Mouse (Mus musculus) forebrain, postnatal 0 days (tissue): ENCODE results near the gene Cttnbp2. TPM values are rescaled to one million over a fixed set of nuclear protein-coding genes. Genes with fewer than 3 reads are reported as not detected.
A peak's percentile ranks its signal among the peaks of the same experiment; 100 is the strongest.

ENCODE experiments used
- ATAC-seq: fragments of 200-750 bp; cut with Nextera tagmentation; 2 replicates; pipeline ENCODE4 v1.8.0; 2017; ENCODE audit warnings: mild to moderate bottlenecking, moderate library complexity
- DNase-seq: peaks from one replicate; pipeline ENCODE4 v3.0.0-alpha.2; 2015
- H3K27ac ChIP-seq: fragments of 300-500 bp; sonication (generic); 2 replicates; pipeline ENCODE4 v1.5.1; 2014; ENCODE audit warnings: low read depth, mild to moderate bottlenecking, antibody characterized with exemption, low read length, moderate library complexity, mixed read lengths
- H3K27me3 ChIP-seq: fragments of 300-500 bp; sonication (generic); 2 replicates; pipeline ENCODE4 v1.6.1; 2014; ENCODE audit warnings: mild to moderate bottlenecking, low read length, mixed read lengths; ENCODE audit not compliant: insufficient read depth
- H3K36me3 ChIP-seq: fragments of 300-500 bp; sonication (generic); 2 replicates; pipeline ENCODE4 v1.6.1; 2014; ENCODE audit warnings: mild to moderate bottlenecking, moderate library complexity; ENCODE audit not compliant: insufficient read depth
- H3K4me1 ChIP-seq: fragments of 300-500 bp; sonication (generic); 2 replicates; pipeline ENCODE4 v1.6.1; 2014; ENCODE audit warnings: antibody characterized with exemption; ENCODE audit not compliant: insufficient read depth
- H3K4me2 ChIP-seq: fragments of 300-500 bp; sonication (generic); 2 replicates; pipeline ENCODE4 v1.6.1; 2014; ENCODE audit warnings: low read depth, mild to moderate bottlenecking, moderate library complexity
- H3K4me3 ChIP-seq: fragments of 300-500 bp; sonication (generic); 2 replicates; pipeline ENCODE4 v1.5.1; 2014; ENCODE audit warnings: low read depth, low read length, mixed read lengths
- H3K9ac ChIP-seq: fragments of 300-500 bp; sonication (generic); 2 replicates; pipeline ENCODE4 v1.6.1; 2014; ENCODE audit warnings: mild to moderate bottlenecking
- H3K9me3 ChIP-seq: fragments of 300-500 bp; sonication (generic); 2 replicates; pipeline ENCODE4 v1.6.1; 2016; ENCODE audit warnings: low read length
- CTCF ChIP-seq: sonication (generic); IDR thresholded peaks from 2 replicates; pipeline ENCODE4 v1.5.1; 2016; ENCODE audit warnings: antibody characterized with exemption, control low read depth, low read depth
- WGBS: fragments of 180-500 bp; shearing (Covaris S2); extraction: QIAGEN DNeasy Blood & Tissue Kit; methylation state at CpG from one replicate; pipeline ENCODE4 v1.1.7; 2014; 5-methylcytosine and 5-hydroxymethylcytosine counted together
- polyA plus RNA-seq: library from polyadenylated mRNA; unstranded; fragments of >200 nt; fragmentation: Nextera tagmentation; extraction: Ambion mirVana; gene quantifications from 2 replicates; pipeline ENCODE4 v1.2.1, GENCODE M21; 2015
- total RNA-seq: library from RNA; depleted of rRNA; stranded (reverse); fragments of >200 nt; gene quantifications from 2 replicates; pipeline ENCODE4 v1.2.3, GENCODE M21; 2014

Gene Cttnbp2
- total and polyA plus RNA-seq, 2 experiments from 2014 or later = 43.5 to 45.6 TPM

DNA sequence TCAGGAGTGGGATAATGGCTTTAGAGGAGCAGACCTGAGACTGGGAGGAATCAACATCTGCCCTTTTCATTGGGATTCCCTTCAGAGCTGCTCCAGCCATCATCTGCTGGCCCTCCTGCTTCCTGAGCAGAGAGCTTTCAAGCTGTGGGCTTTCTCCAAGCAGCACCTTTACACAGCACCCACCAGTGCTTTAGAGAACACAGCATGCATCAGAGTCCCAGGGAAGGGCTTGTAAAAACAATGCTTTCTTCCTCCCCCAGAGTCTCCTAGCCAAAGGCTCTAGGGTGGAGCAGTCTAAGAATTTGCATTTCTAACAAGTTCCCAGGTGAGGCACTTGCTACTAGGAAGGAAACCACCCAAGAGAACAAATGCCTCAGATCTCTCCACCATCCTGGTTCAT lies 29.6 kb downstream of the Cttnbp2 start:
- Histone ChIP-seq H3K4me1 (no peaks in the 10 kb centered on the region), H3K4me3 (no peak overlapping the region), H3K4me2 (no peak overlapping the region), H3K27ac (no peak overlapping the region), H3K9ac (no peak overlapping the region), H3K9me3 (no peaks in the 10 kb centered on the region), H3K27me3 (no peaks in the 10 kb centered on the region), H3K36me3 (peaks cover 16% of the 10 kb centered on the region; the same call in 1 of the 2 replicates)
- ATAC-seq (no peak), DNase-seq (no peak)
- TF ChIP-seq CTCF = no peak

DNA sequence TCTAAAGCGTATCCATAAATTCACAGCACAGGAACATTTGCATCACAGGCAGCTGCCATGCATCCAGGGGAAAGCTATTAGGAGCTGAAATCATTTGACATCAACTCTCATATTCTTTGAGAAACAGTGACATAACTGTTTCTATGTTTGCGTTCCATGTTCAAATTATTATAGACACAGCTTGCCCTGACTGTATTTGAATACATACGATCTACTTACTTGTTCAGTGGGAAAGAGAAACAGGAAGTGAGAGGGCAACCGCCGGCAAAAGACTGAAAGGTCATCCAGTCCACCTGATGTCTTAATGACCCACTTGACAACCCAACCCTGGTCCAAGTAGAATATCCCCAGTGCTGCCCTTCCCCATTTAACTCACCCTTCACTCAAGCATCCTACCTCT lies 30.6 kb downstream of the Cttnbp2 start:
- Histone ChIP-seq H3K27me3 (no peaks in the 10 kb centered on the region), H3K27ac (no peak overlapping the region), H3K36me3 (peaks cover 16% of the 10 kb centered on the region; the same call in 1 of the 2 replicates), H3K9ac (no peak overlapping the region), H3K9me3 (no peaks in the 10 kb centered on the region), H3K4me3 (no peak overlapping the region), H3K4me2 (no peak overlapping the region), H3K4me1 (no peaks in the 10 kb centered on the region)
- TF ChIP-seq CTCF = no peak
- ATAC-seq (no peak), DNase-seq (no peak)
- 84% methylated on average over 5 of the region's 5 CpGs for WGBS

- Histone ChIP-seq H3K9ac (no peak overlapping the region), H3K4me1 (no peaks in the 10 kb centered on the region), H3K36me3 (peaks cover 19% of the 10 kb centered on the region; the same call in 1 of the 2 replicates), H3K4me3 (no peak overlapping the region), H3K4me2 (no peak overlapping the region), H3K27ac (no peak overlapping the region), H3K27me3 (no peaks in the 10 kb centered on the region), H3K9me3 (no peaks in the 10 kb centered on the region)
- DNase-seq (no peak), ATAC-seq (no peak)
- no peak for TF ChIP-seq CTCF
Measured at GRCm38 (mm10) chr6:18482546-18482945, 32.1 kb downstream of the Cttnbp2 start.

DNA sequence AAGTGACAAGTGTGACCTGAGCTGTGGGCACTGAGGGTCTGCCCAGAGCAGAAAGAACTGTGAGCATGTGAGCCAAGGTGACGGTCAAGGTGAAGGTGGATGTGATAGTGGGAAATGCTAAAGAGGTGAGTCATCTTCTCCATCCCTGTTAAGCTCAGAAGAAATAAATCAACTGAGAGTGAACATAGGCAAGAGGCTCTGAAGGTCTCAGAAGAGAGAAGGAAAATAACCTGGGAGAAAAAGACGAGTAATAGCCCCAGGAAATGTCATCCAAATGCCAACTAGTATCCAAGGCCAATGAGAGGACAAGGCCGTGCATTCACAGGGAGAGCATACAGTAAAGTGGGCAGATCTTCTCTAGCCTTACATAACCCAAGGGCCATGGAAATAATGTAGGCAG lies 32.9 kb downstream of the Cttnbp2 start:
- no peak overlapping the region for H3K27ac ChIP-seq
- no peak overlapping the region for H3K4me2 ChIP-seq
- DNase-seq (no peak), ATAC-seq (no peak)
- peaks cover 19% of the 10 kb centered on the region; the same call in 1 of the 2 replicates for H3K36me3 ChIP-seq
- H3K27me3 ChIP-seq = no peaks in the 10 kb centered on the region
- no peak for TF ChIP-seq CTCF
- no peaks in the 10 kb centered on the region for H3K4me1 ChIP-seq
- H3K4me3 ChIP-seq = no peak overlapping the region
- no peak overlapping the region for H3K9ac ChIP-seq
- 93% methylated on average over 3 of the region's 3 CpGs for WGBS
- H3K9me3 ChIP-seq = no peaks in the 10 kb centered on the region

- no peaks in the 10 kb centered on the region for H3K9me3 ChIP-seq
- TF ChIP-seq CTCF = no peak
- DNase-seq = no peak
- H3K27ac ChIP-seq = no peak overlapping the region
- no peaks in the 10 kb centered on the region for H3K4me1 ChIP-seq
- H3K27me3 ChIP-seq = no peaks in the 10 kb centered on the region
- H3K4me3 ChIP-seq = no peak overlapping the region
- WGBS = 23% methylated on average over 1 of the region's 1 CpGs
- H3K36me3 ChIP-seq = peaks cover 14% of the 10 kb centered on the region; the same call in 1 of the 2 replicates
- no peak overlapping the region for H3K9ac ChIP-seq
- 0 out of 2 replicates have a peak, but pooled peaks have one; percentile 8 for ATAC-seq
- no peak overlapping the region for H3K4me2 ChIP-seq
Measured at GRCm38 (mm10) chr6:18477313-18477930, 37.2 kb downstream of the Cttnbp2 start.

- ATAC-seq (no peak), DNase-seq (no peak)
- no peaks in the 10 kb centered on the region for H3K9me3 ChIP-seq
- H3K27me3 ChIP-seq = no peaks in the 10 kb centered on the region
- WGBS = 84% methylated on average over 2 of the region's 2 CpGs
- H3K9ac ChIP-seq = no peak overlapping the region
- H3K36me3 ChIP-seq = peaks cover 7% of the 10 kb centered on the region; the same call in 1 of the 2 replicates
- no peak overlapping the region for H3K27ac ChIP-seq
- TF ChIP-seq CTCF = no peak
- H3K4me1 ChIP-seq = no peaks in the 10 kb centered on the region
- H3K4me3 ChIP-seq = no peak overlapping the region
- H3K4me2 ChIP-seq = no peak overlapping the region
Measured at GRCm38 (mm10) chr6:18474983-18475382, 39.7 kb downstream of the Cttnbp2 start.

DNA sequence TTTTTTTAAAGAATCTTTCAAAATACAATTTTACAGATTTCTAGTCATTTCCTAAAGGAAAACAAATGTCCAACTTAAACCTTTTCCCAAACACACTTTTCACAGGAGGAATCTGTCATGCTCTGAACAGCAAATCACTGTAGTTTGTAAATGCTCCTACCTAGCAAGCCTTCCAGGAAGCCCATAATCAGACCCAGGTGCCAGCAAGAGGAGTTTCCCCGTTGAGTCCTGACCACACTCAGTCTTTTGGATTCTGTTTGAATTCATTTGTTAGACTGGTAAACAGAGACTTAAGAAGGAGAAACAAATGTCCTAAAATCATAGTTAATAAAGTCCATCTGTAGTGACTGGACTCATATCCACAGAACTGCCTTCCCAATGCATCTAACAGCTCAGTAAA lies 40.1 kb downstream of the Cttnbp2 start:
- peaks cover 7% of the 10 kb centered on the region; the same call in 1 of the 2 replicates for H3K36me3 ChIP-seq
- WGBS = 64% methylated on average over 1 of the region's 1 CpGs
- H3K27me3 ChIP-seq = no peaks in the 10 kb centered on the region
- no peaks in the 10 kb centered on the region for H3K9me3 ChIP-seq
- H3K4me1 ChIP-seq = no peaks in the 10 kb centered on the region
- TF ChIP-seq CTCF = no peak
- H3K4me2 ChIP-seq = no peak overlapping the region
- H3K27ac ChIP-seq = no peak overlapping the region
- no peak overlapping the region for H3K4me3 ChIP-seq
- H3K9ac ChIP-seq = no peak overlapping the region
- ATAC-seq (no peak), DNase-seq (no peak)
